Mouse (Mus musculus): ENCODE data around the gene Gcc2.

DNA sequence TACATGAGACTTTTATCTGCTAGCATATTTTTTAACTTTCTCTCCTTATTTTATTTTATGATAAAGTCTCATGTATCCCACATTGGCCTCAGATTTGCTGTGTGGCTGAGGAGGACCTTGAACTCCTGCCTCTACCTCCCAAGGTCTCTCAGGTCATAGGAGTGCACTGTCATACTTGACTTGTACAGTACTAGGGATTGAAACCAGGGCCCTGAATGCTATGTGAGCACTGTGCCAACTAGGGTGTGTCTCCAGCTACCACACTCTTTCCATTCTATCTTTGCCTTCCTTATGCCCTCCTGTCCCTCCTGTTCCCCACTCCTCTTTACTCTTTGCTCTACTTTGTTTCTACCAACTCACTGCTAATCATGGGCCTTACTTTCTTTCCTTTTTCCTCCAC is 75.3 kb downstream of the Gcc2 start:
- TF ChIP-seq POLR2A (IDR thresholded peaks at IDR 0.05; ENCODE audit: low read depth, low read length) (no peak), CTCF (conservative IDR thresholded peaks at IDR 0.05; ENCODE audit: insufficient read depth, insufficient read length, low read depth, low read length) (no peak)

All from kidney, adult 2 months (tissue).